Mouse (Mus musculus) bone marrow, adult 2 months (tissue): Measurements from ENCODE around the gene Syt17. TPM values are rescaled to one million over a fixed set of nuclear protein-coding genes. Genes with fewer than 3 reads are reported as not detected.

Source experiments
- H3K27ac ChIP-seq: fragments of 200-500 bp; 2 replicates; pipeline ENCODE4 v1.5.1; 2012; ENCODE audit warnings: low read depth, mild to moderate bottlenecking, control low read depth, inconsistent platforms, low read length; ENCODE audit not compliant: control insufficient read depth, poor library complexity, insufficient read depth
- H3K4me1 ChIP-seq: fragments of 200-500 bp; 2 replicates; pipeline ENCODE4 v1.6.1; 2011; ENCODE audit warnings: low read length; ENCODE audit not compliant: control insufficient read depth, insufficient read depth
- H3K4me3 ChIP-seq: fragments of 200-500 bp; replicated peaks from 2 replicates; pipeline ENCODE3; 2011; ENCODE audit warnings: mild to moderate bottlenecking, low read depth, low read length, control low read depth; ENCODE audit not compliant: control insufficient read depth
- CTCF ChIP-seq: fragments of 200-500 bp; IDR thresholded peaks from 2 replicates; pipeline ENCODE4 v1.5.1; 2011; ENCODE audit warnings: low read length, control low read depth; ENCODE audit not compliant: control insufficient read depth, insufficient read depth
- POLR2A ChIP-seq: fragments of 200-500 bp; IDR thresholded peaks from 2 replicates; pipeline ENCODE4 v1.6.1; 2011; ENCODE audit warnings: low read depth, mild to moderate bottlenecking, control low read depth, low read length, borderline replicate concordance; ENCODE audit not compliant: control insufficient read depth
- WGBS: fragments of 180-500 bp; shearing (Covaris S2); methylation state at CpG from one replicate; pipeline ENCODE4 v1.1.7; 2018; 5-methylcytosine and 5-hydroxymethylcytosine counted together
- polyA plus RNA-seq: library from polyadenylated mRNA; stranded (reverse); fragments of >200 nt; gene quantifications from 2 replicates; pipeline ENCODE4 v1.2.4, GENCODE M21; 2011; ENCODE audit warnings: low replicate concordance; ENCODE audit not compliant: missing spikeins, insufficient read depth, insufficient read length

Syt17 gene
- 0.85 TPM in 1 of 2 replicates, not detected in the other for polyA plus RNA-seq

- TF ChIP-seq CTCF (peak; percentile 48), POLR2A (no peak)
- no peak within 1 kb of the TSS for H3K27ac ChIP-seq
- H3K4me1 ChIP-seq = no peaks in the 10 kb centered on the region
- H3K4me3 ChIP-seq = no peak within 1 kb of the TSS
- 2% methylated on average over 58 of the region's 58 CpGs for WGBS
Measured at GRCm38 (mm10) chr7:118448134-118448967, at the start of gene Syt17. Gene Syt17, minus strand, starts transcription at chr7:118448222.

- TF ChIP-seq CTCF (no peak), POLR2A (no peak)
- WGBS = 70% methylated on average over 4 of the region's 4 CpGs
- Histone ChIP-seq H3K4me1 (peaks cover 10% of the 10 kb centered on the region), H3K27ac (no peak overlapping the region), H3K4me3 (no peak overlapping the region)
Measured at GRCm38 (mm10) chr7:118494892-118495579, 47.0 kb upstream of the Syt17 start.

- TF ChIP-seq CTCF = no peak
- Histone ChIP-seq H3K27ac (no peak overlapping the region), H3K4me3 (no peak overlapping the region), H3K4me1 (peaks cover 7% of the 10 kb centered on the region)
- 85% methylated on average over 9 of the region's 9 CpGs for WGBS
Measured at GRCm38 (mm10) chr7:118493892-118494291, 45.9 kb upstream of the Syt17 start.

GRCm38 (mm10) chr7:118491431-118492147 is 43.6 kb upstream of the Syt17 start, which contains the start of gene Itpripl2:
Gene Itpripl2, minus strand, starts transcription at chr7:118491975.
- under 1% methylated on average over 52 of the region's 55 CpGs for WGBS
- Histone ChIP-seq H3K4me1 (peaks cover 8% of the 10 kb centered on the region), H3K4me3 (peak within 1 kb of the TSS; percentile 76), H3K27ac (peak within 1 kb of the TSS; percentile 94)
- TF ChIP-seq CTCF (no peak), POLR2A (peak; percentile 48; the same call in 1 of the 2 replicates)

GRCm38 (mm10) chr7:118490666-118491430 is 42.8 kb upstream of the Syt17 start:
- no peak for TF ChIP-seq CTCF
- TF ChIP-seq POLR2A = no peak; the same call in 1 of the 2 replicates
- Histone ChIP-seq H3K4me3 (peak overlapping the region; percentile 76), H3K27ac (peak overlapping the region; percentile 94), H3K4me1 (peaks cover 8% of the 10 kb centered on the region)
- 34% methylated on average over 67 of the region's 67 CpGs for WGBS

- H3K4me3 ChIP-seq = no peak overlapping the region
- 91% methylated on average over 57 of the region's 57 CpGs for WGBS
- H3K27ac ChIP-seq = no peak overlapping the region
- TF ChIP-seq POLR2A (no peak; the same call in 1 of the 2 replicates), CTCF (no peak)
- peaks cover 8% of the 10 kb centered on the region for H3K4me1 ChIP-seq
Measured at GRCm38 (mm10) chr7:118489706-118490665, 42.0 kb upstream of the Syt17 start.
